Mouse (Mus musculus) olfactory bulb, adult 2 months (tissue): Measurements from ENCODE around the gene Ptpn14.

Experiments used
- CTCF ChIP-seq: fragments of 200-500 bp; IDR thresholded peaks from 2 replicates; pipeline ENCODE4 v1.5.1; 2012; ENCODE audit warnings: low read depth, mild to moderate bottlenecking, low read length, moderate library complexity; ENCODE audit not compliant: insufficient read depth
- POLR2A ChIP-seq: fragments of 200-500 bp; IDR thresholded peaks from 2 replicates; pipeline ENCODE4 v1.6.1; 2012; ENCODE audit warnings: mild to moderate bottlenecking, low read depth, low read length, moderate library complexity; ENCODE audit not compliant: insufficient read depth

GRCm38 (mm10) chr1:189731697-189732096 is 3.6 kb downstream of the Ptpn14 start:
- no peak for TF ChIP-seq CTCF
- no peak for TF ChIP-seq POLR2A
